Mouse (Mus musculus) neural tube, embryonic 11.5 days (tissue): Measurements from ENCODE around the gene Il1a. TPM values are rescaled to one million over a fixed set of nuclear protein-coding genes. Genes with fewer than 3 reads are reported as not detected.

Experiments
- ATAC-seq: fragments of 200-750 bp; cut with Nextera tagmentation; 2 replicates; pipeline ENCODE4 v1.8.0; 2017; ENCODE audit warnings: moderate number of reproducible peaks, mild to moderate bottlenecking, moderate TSS enrichment, moderate library complexity; ENCODE audit not compliant: insufficient read depth, low FRiP score, low TSS enrichment
- DNase-seq: peaks from one replicate; pipeline ENCODE4 v3.0.0-alpha.2; 2015; ENCODE audit warnings: low spot score
- H3K27ac ChIP-seq: fragments of 300-500 bp; sonication (generic); 2 replicates; pipeline ENCODE4 v1.5.1; 2014; ENCODE audit warnings: low read depth, mild to moderate bottlenecking, low read length
- H3K27me3 ChIP-seq: fragments of 300-500 bp; sonication (generic); 2 replicates; pipeline ENCODE4 v1.6.1; 2014; ENCODE audit warnings: mild to moderate bottlenecking, low read length, mixed read lengths; ENCODE audit not compliant: control insufficient read depth, insufficient read depth
- H3K36me3 ChIP-seq: fragments of 300-500 bp; sonication (generic); 2 replicates; pipeline ENCODE4 v1.6.1; 2014; ENCODE audit warnings: mild to moderate bottlenecking, low read length, moderate library complexity, mixed read lengths; ENCODE audit not compliant: control insufficient read depth, insufficient read depth
- H3K4me1 ChIP-seq: fragments of 300-500 bp; sonication (generic); 2 replicates; pipeline ENCODE4 v1.6.1; 2014; ENCODE audit warnings: low read length, mixed read lengths; ENCODE audit not compliant: control insufficient read depth, insufficient read depth
- H3K4me2 ChIP-seq: fragments of 300-500 bp; sonication (generic); 2 replicates; pipeline ENCODE4 v1.6.1; 2014; ENCODE audit warnings: low read depth, mild to moderate bottlenecking, moderate library complexity
- H3K4me3 ChIP-seq: fragments of 300-500 bp; sonication (generic); 2 replicates; pipeline ENCODE4 v1.5.1; 2014; ENCODE audit warnings: low read depth, low read length
- H3K9ac ChIP-seq: fragments of 300-500 bp; sonication (generic); 2 replicates; pipeline ENCODE4 v1.6.1; 2014; ENCODE audit warnings: mild to moderate bottlenecking, low read length
- H3K9me3 ChIP-seq: fragments of 300-500 bp; sonication (generic); 2 replicates; pipeline ENCODE4 v1.6.1; 2016; ENCODE audit warnings: low read length; ENCODE audit not compliant: control insufficient read depth
- WGBS: fragments of 180-500 bp; shearing (Covaris S2); extraction: QIAGEN DNeasy Blood & Tissue Kit; methylation state at CpG from one replicate; pipeline ENCODE4 v1.1.7; 2014; 5-methylcytosine and 5-hydroxymethylcytosine counted together
- polyA plus RNA-seq: library from polyadenylated mRNA; unstranded; fragments of >200 nt; fragmentation: Nextera tagmentation; extraction: Ambion mirVana; gene quantifications from 2 replicates; pipeline ENCODE4 v1.2.1, GENCODE M21; 2014

Gene Il1a
- polyA plus RNA-seq, result 0.16 TPM in 1 of 2 replicates, not detected in the other

- Histone ChIP-seq H3K9ac (no peak within 1 kb of the TSS), H3K4me1 (no peaks in the 10 kb centered on the region), H3K4me3 (no peak within 1 kb of the TSS), H3K27ac (no peak within 1 kb of the TSS), H3K36me3 (no peaks in the 10 kb centered on the region), H3K4me2 (no peak within 1 kb of the TSS), H3K9me3 (no peaks in the 10 kb centered on the region), H3K27me3 (no peaks in the 10 kb centered on the region)
- no peak for ATAC-seq
- WGBS, result 85% methylated on average over 7 of the region's 7 CpGs
- no peak for DNase-seq
Measured at GRCm38 (mm10) chr2:129309836-129310235, at the start of gene Il1a. Gene Il1a (minus strand): TSS chr2:129309972.

GRCm38 (mm10) chr2:129338138-129338621 lies 28.4 kb upstream of the Il1a start:
- WGBS, result 81% methylated on average over 6 of the region's 6 CpGs
- Histone ChIP-seq H3K9ac (no peak overlapping the region), H3K4me1 (no peaks in the 10 kb centered on the region), H3K27me3 (no peaks in the 10 kb centered on the region), H3K9me3 (peaks cover 3% of the 10 kb centered on the region; the same call in 1 of the 2 replicates), H3K27ac (no peak overlapping the region), H3K36me3 (no peaks in the 10 kb centered on the region), H3K4me2 (no peak overlapping the region), H3K4me3 (no peak overlapping the region)
- DNase-seq, result no peak
- ATAC-seq, result no peak

GRCm38 (mm10) chr2:129333471-129333870 lies 23.7 kb upstream of the Il1a start:
- no peak for ATAC-seq
- DNase-seq, result no peak
- Histone ChIP-seq H3K27ac (no peak overlapping the region), H3K4me2 (no peak overlapping the region), H3K9ac (no peak overlapping the region), H3K36me3 (no peaks in the 10 kb centered on the region), H3K4me1 (no peaks in the 10 kb centered on the region), H3K27me3 (no peaks in the 10 kb centered on the region), H3K9me3 (no peaks in the 10 kb centered on the region), H3K4me3 (no peak overlapping the region)
- WGBS, result 76% methylated on average over 4 of the region's 4 CpGs

GRCm38 (mm10) chr2:129330540-129330939 lies 20.8 kb upstream of the Il1a start:
- H3K4me3 ChIP-seq, result no peak overlapping the region
- no peaks in the 10 kb centered on the region for H3K36me3 ChIP-seq
- DNase-seq (no peak), ATAC-seq (no peak)
- no peak overlapping the region for H3K9ac ChIP-seq
- 91% methylated on average over 13 of the region's 13 CpGs for WGBS
- no peaks in the 10 kb centered on the region for H3K27me3 ChIP-seq
- H3K9me3 ChIP-seq, result no peaks in the 10 kb centered on the region
- H3K4me1 ChIP-seq, result no peaks in the 10 kb centered on the region
- H3K27ac ChIP-seq, result no peak overlapping the region
- no peak overlapping the region for H3K4me2 ChIP-seq

GRCm38 (mm10) chr2:129330024-129330423 lies 20.3 kb upstream of the Il1a start:
- Histone ChIP-seq H3K4me2 (no peak overlapping the region), H3K4me3 (no peak overlapping the region), H3K4me1 (no peaks in the 10 kb centered on the region), H3K9me3 (no peaks in the 10 kb centered on the region), H3K9ac (no peak overlapping the region), H3K27me3 (no peaks in the 10 kb centered on the region), H3K27ac (no peak overlapping the region), H3K36me3 (no peaks in the 10 kb centered on the region)
- 76% methylated on average over 7 of the region's 7 CpGs for WGBS
- DNase-seq (no peak), ATAC-seq (no peak)

- H3K36me3 ChIP-seq, result no peaks in the 10 kb centered on the region
- WGBS, result 93% methylated on average over 4 of the region's 4 CpGs
- no peak overlapping the region for H3K4me3 ChIP-seq
- H3K4me2 ChIP-seq, result no peak overlapping the region
- DNase-seq (no peak), ATAC-seq (no peak)
- no peak overlapping the region for H3K27ac ChIP-seq
- no peaks in the 10 kb centered on the region for H3K9me3 ChIP-seq
- no peaks in the 10 kb centered on the region for H3K4me1 ChIP-seq
- H3K9ac ChIP-seq, result no peak overlapping the region
- H3K27me3 ChIP-seq, result no peaks in the 10 kb centered on the region
Measured at GRCm38 (mm10) chr2:129328238-129328637, 18.5 kb upstream of the Il1a start.

GRCm38 (mm10) chr2:129324216-129324615 lies 14.4 kb upstream of the Il1a start:
- ATAC-seq (no peak), DNase-seq (no peak)
- WGBS, result 85% methylated on average over 3 of the region's 3 CpGs
- no peaks in the 10 kb centered on the region for H3K9me3 ChIP-seq
- no peak overlapping the region for H3K27ac ChIP-seq
- H3K4me2 ChIP-seq, result no peak overlapping the region
- H3K36me3 ChIP-seq, result no peaks in the 10 kb centered on the region
- H3K9ac ChIP-seq, result no peak overlapping the region
- H3K4me3 ChIP-seq, result no peak overlapping the region
- no peaks in the 10 kb centered on the region for H3K4me1 ChIP-seq
- H3K27me3 ChIP-seq, result no peaks in the 10 kb centered on the region

- Histone ChIP-seq H3K9me3 (no peaks in the 10 kb centered on the region), H3K4me2 (no peak overlapping the region), H3K4me1 (no peaks in the 10 kb centered on the region), H3K27ac (no peak overlapping the region), H3K4me3 (no peak overlapping the region), H3K9ac (no peak overlapping the region), H3K36me3 (no peaks in the 10 kb centered on the region), H3K27me3 (no peaks in the 10 kb centered on the region)
- ATAC-seq (no peak), DNase-seq (no peak)
- 83% methylated on average over 1 of the region's 1 CpGs for WGBS
Measured at GRCm38 (mm10) chr2:129322117-129322635, 12.4 kb upstream of the Il1a start.

- 81% methylated on average over 8 of the region's 8 CpGs for WGBS
- Histone ChIP-seq H3K27ac (no peak overlapping the region), H3K9me3 (no peaks in the 10 kb centered on the region), H3K27me3 (no peaks in the 10 kb centered on the region), H3K4me1 (no peaks in the 10 kb centered on the region), H3K4me2 (no peak overlapping the region), H3K4me3 (no peak overlapping the region), H3K9ac (no peak overlapping the region), H3K36me3 (no peaks in the 10 kb centered on the region)
- DNase-seq, result no peak
- ATAC-seq, result no peak
Measured at GRCm38 (mm10) chr2:129320033-129320605, 10.3 kb upstream of the Il1a start.
